Mouse (Mus musculus) layer of hippocampus, adult 9-11 months (tissue): ENCODE results near the gene Scaf8.
"Not testable (repeated sequence)": the region's sequence is repeated elsewhere in the genome, so short reads cannot be mapped to it uniquely, and the experiment has no call there.

Experiments used
- DNase-seq: peaks from one replicate; pipeline ENCODE4 v3.0.0; 2022

The Scaf8 gene

GRCm38 (mm10) chr17:3114720-3115379, at the start of gene Scaf8:
Gene Scaf8, plus strand, starts transcription at chr17:3114972.
- peak; percentile 91 for DNase-seq

GRCm38 (mm10) chr17:3075166-3075872, 39.5 kb upstream of the Scaf8 start:
- DNase-seq: no peak

- DNase-seq: no peak
These were observed 38.9 kb upstream of the Scaf8 start for GRCm38 (mm10) chr17:3075873-3076245.

- DNase-seq: not testable (repeated sequence)
These were observed 36.8 kb upstream of the Scaf8 start for GRCm38 (mm10) chr17:3077936-3078335.

GRCm38 (mm10) chr17:3080587-3081349, 34.0 kb upstream of the Scaf8 start:
- DNase-seq: not testable (repeated sequence)

- DNase-seq: peak; percentile 94
These were observed 33.2 kb upstream of the Scaf8 start for GRCm38 (mm10) chr17:3081512-3082100.

- peak; percentile 64 for DNase-seq
These were observed 32.5 kb upstream of the Scaf8 start for GRCm38 (mm10) chr17:3082125-3082755.

GRCm38 (mm10) chr17:3082756-3083749, 31.7 kb upstream of the Scaf8 start:
- peak; percentile 48 for DNase-seq

- peak; percentile 96 for DNase-seq
These were observed 30.8 kb upstream of the Scaf8 start for GRCm38 (mm10) chr17:3083886-3084550.

GRCm38 (mm10) chr17:3084551-3084930, 30.2 kb upstream of the Scaf8 start:
- DNase-seq: peak; percentile 83

- no peak for DNase-seq
These were observed 29.6 kb upstream of the Scaf8 start for GRCm38 (mm10) chr17:3085152-3085551.

- DNase-seq: no peak
These were observed 22.1 kb upstream of the Scaf8 start for GRCm38 (mm10) chr17:3092682-3093081.

- not testable (repeated sequence) for DNase-seq
These were observed 15.5 kb upstream of the Scaf8 start for GRCm38 (mm10) chr17:3099273-3099672.

GRCm38 (mm10) chr17:3102336-3103165, 12.2 kb upstream of the Scaf8 start:
- DNase-seq: peak; percentile 51

- DNase-seq: no peak
These were observed 10.4 kb upstream of the Scaf8 start for GRCm38 (mm10) chr17:3104154-3104931.

GRCm38 (mm10) chr17:3105022-3105421, 9.8 kb upstream of the Scaf8 start:
- DNase-seq: no peak

- DNase-seq: no peak
These were observed 925 bp upstream of the Scaf8 start for GRCm38 (mm10) chr17:3113737-3114357.

GRCm38 (mm10) chr17:3114358-3114719, 433 bp upstream of the Scaf8 start:
- no peak for DNase-seq
